ENCODE assay signal across 30 mouse cellular contexts in genomic region chr14:54775534-54776041, GRCm38 (mm10). TPM values are rescaled to one million over a fixed set of nuclear protein-coding genes. Genes with fewer than 3 reads are reported as not detected.
DNase-seq lines count a peak whose midpoint lies in the region; TF ChIP-seq lines count a peak whose summit lies in the region.
"Had no signal": no experiment of that assay in that cellular context is flagged by ENCODE, and none has a peak within 500 bp of the region (broad histone marks: within the 10 kb centered on the region; RNA-seq: fewer than 3 reads in every experiment).

No protein-coding gene starts in this region.

- H3K4me1 ChIP-seq in cerebellum, adult 2 months (ENCODE audit: control insufficient read depth, insufficient read depth, low read length): peaks cover 50% of the 10 kb centered on the region

- no peaks in the 10 kb centered on the region for H3K27me3 ChIP-seq in cerebellum, adult 2 months (ENCODE audit: control insufficient read depth, insufficient read depth, low read length)
- H3K27me3 ChIP-seq: intestine, embryonic 15.5 days had no signal

- no peak overlapping the region for H3K4me3 ChIP-seq in cerebellum, adult 2 months (replicated peaks; ENCODE audit: insufficient read depth, low read depth, low read length)
- H3K4me3 ChIP-seq in layer of hippocampus, adult 2 months: no peak overlapping the region
- H3K4me3 ChIP-seq: embryonic facial prominence, embryonic 10.5 days; intestine, embryonic 15.5 days; liver, embryonic 13.5 days; megakaryocyte, embryonic 14.5 days; midbrain, embryonic 13.5 days had no signal

- no peak for TF ChIP-seq POLR2A in cerebellum, adult 2 months (IDR thresholded peaks at IDR 0.05; ENCODE audit: borderline replicate concordance, insufficient read depth, low read length)

- 39% methylated on average over 7 of the region's 7 CpGs for WGBS in cerebellum, adult 2 months

- H3K27ac ChIP-seq in cerebellum, adult 2 months (ENCODE audit: insufficient read depth, low read length): peak overlapping the region; percentile 68
- peak overlapping the region; percentile 87 for H3K27ac ChIP-seq in layer of hippocampus, adult 2 months
- H3K27ac ChIP-seq: embryonic facial prominence, embryonic 10.5 days; intestine, embryonic 15.5 days; liver, embryonic 13.5 days; midbrain, embryonic 13.5 days had no signal

- no peak for TF ChIP-seq CTCF in cerebellum, adult 2 months (IDR thresholded peaks at IDR 0.05; ENCODE audit: borderline replicate concordance, insufficient read depth, low read depth, low read length)
- no peak for TF ChIP-seq CTCF in layer of hippocampus, adult 2 months (conservative IDR thresholded peaks at IDR 0.05)

- DNase-seq in cerebellum, adult 2 months: peak; percentile 60 to 76
- no peak for DNase-seq in cerebellum, postnatal 4 days (ENCODE audit: low spot score in 2 of 2)
- no peak for DNase-seq in layer of hippocampus, adult 2 months (ENCODE audit: low spot score in 2 of 2)
- DNase-seq in layer of hippocampus, postnatal 14 days (ENCODE audit: low spot score in 2 of 2): no peak
- DNase-seq in cerebellum, postnatal 14 days: peak; percentile 42 to 59
- DNase-seq in urinary bladder, postnatal 4 days (ENCODE audit: low spot score in 2 of 2): no peak
- DNase-seq in lung, postnatal 14 days: no peak
- DNase-seq: adrenal gland, postnatal 14 days; kidney, adult 9 months; kidney, postnatal 14 days; liver, embryonic 13.5 days; lung, adult 2 months; right cerebral cortex, postnatal 4 days; thymus, adult 18-20 months; thymus, postnatal 36 days had no signal

RNA-seq across cellular contexts. Expression of gene Slc7a8, which starts 6.2 kb away (rescaled TPM):
- polyA plus RNA-seq in cerebellum, adult 2 months (2012; rRNA removed): 37.1 and 41.6 TPM in 2 replicates
- total RNA-seq in layer of hippocampus, adult 2 months (2021): 10 to 100 TPM; 49.4 to 54.1 TPM
- 10 to 100 TPM; 66.1 to 66.2 TPM for total RNA-seq in layer of hippocampus, postnatal 14 days (2021)

RNA-seq across cellular contexts. Expression of gene Rnf212b, which starts 38.4 kb away (rescaled TPM):
- not detected in 2 replicates for polyA plus RNA-seq in cerebellum, adult 2 months (2012; rRNA removed)
- not detected for total RNA-seq in layer of hippocampus, adult 2 months (2021)
- total RNA-seq in layer of hippocampus, postnatal 14 days (2021): not detected
- total RNA-seq: adrenal gland, postnatal 14 days; common myeloid progenitor, adult 5-6 weeks; hematopoietic stem cell, adult 5-6 weeks; layer of hippocampus, adult 8-10 months; left cerebral cortex, postnatal 36 days had no signal
- polyA plus RNA-seq: embryonic facial prominence, embryonic 10.5 days; frontal cortex, adult 2 months; gonadal fat pad, adult 2 months; heart, embryonic 11.5 days; hindbrain, embryonic 16.5 days; intestine, embryonic 15.5 days; limb, embryonic 14.5 days; liver, embryonic 13.5 days; lung, adult 2 months; midbrain, embryonic 13.5 days; neural tube, embryonic 11.5 days; stomach, embryonic 14.5 days had no signal

Comparison
In these comparisons a context has a peak if more than half of its experiments do, and no peak if none do; other contexts are left out.
1. DNase-seq: peak in cerebellum, adult 2 months (2 of 2) and cerebellum, postnatal 14 days (2 of 2); none in cerebellum, postnatal 4 days (0 of 2), layer of hippocampus, adult 2 months (0 of 2), layer of hippocampus, postnatal 14 days (0 of 2), urinary bladder, postnatal 4 days (0 of 2) and lung, postnatal 14 days (single experiment).